Mouse (Mus musculus) left cerebral cortex, postnatal 14 days (tissue): ENCODE data around the gene Zbtb45. TPM values are rescaled to one million over a fixed set of nuclear protein-coding genes. Genes with fewer than 3 reads are reported as not detected.

ENCODE experiments used
- DNase-seq, 2 experiments: peaks; one replicate each; pipeline ENCODE4 v3.0.0; 2021 to 2022; ENCODE audit warnings: low spot score in 2 of 2, mixed read lengths in 1 of 2
- intact Hi-C: fragments of 180-260 bp; cut with DNase I; formaldehyde crosslinking; loops from one replicate; pipeline ENCODE4 v1.15.1; 2025
- total RNA-seq, 2 experiments: library from RNA; stranded (reverse); gene quantifications; 2 replicates each; pipeline ENCODE4 v1.2.3; 2021

Zbtb45 gene
- total RNA-seq, 2 experiments from 2014 or later: 33.3 to 35.6 TPM

DNA sequence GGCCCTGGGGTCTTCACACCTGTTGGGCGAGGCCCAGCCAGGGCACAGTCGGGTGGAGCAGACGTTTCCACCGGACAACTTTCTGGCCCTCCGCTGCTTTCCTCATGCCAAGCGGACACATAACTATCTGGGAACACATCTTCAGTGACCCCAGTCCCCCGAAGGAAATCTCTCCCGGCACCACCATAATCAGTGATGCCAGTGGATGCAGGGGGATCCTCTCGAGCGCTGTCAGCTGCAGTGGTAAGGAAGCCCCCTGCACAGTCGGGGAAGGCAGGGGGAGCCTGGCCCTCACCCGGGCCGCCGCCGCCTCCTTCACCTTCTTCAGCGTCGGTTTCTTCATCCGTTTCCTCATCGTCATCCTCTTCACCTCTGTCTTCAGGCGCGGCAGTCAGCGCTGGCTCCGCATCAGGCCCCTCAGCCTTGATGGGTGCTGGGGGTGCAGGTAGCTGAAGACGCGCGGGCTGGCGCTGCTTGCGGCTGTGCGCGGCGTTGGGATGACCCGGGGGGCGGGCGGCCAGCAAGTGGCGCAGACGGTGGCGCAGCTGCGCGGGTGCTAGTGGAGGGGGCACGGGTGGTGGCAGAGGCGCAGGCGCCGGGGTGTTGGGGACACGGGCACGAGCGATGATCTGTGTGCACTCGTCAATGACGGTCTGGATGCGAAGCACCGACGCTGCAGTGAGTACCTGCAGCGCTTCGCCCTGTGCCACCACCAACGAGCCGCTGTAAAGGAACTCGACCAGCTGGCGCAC lies 2.3 kb downstream of the Zbtb45 start:
- peak in 1 of 2 experiments; percentile 7 for DNase-seq
- intact Hi-C loops: loop anchor here (2.0 to 5.0 kb wide), 3 partner anchors 17 to 95 kb away; no protein-coding TSS in a partner anchor

DNA sequence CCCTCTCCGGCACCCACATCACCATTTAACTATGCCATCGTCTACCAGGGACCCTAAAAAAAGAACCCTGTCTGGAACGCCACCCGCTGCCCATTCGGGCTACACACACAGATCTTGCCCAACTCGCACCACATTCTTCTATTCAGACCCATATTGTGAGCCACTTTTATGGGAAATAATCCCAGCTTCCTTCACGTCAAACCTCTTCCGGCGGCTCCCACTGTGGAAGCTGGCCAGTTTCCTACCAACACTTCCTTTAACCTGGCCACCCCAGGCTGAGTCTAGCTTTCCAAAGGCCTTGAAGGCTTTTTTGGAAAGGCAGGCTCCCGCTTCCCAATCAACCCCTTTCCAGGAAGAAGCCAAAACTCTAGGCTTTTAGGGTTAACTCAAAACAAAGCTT lies 3.3 kb downstream of the Zbtb45 start:
- no peak for DNase-seq
- intact Hi-C loops: loop anchor here (5.0 kb wide), 1 partner anchor 94 kb away; no protein-coding TSS in a partner anchor

DNA sequence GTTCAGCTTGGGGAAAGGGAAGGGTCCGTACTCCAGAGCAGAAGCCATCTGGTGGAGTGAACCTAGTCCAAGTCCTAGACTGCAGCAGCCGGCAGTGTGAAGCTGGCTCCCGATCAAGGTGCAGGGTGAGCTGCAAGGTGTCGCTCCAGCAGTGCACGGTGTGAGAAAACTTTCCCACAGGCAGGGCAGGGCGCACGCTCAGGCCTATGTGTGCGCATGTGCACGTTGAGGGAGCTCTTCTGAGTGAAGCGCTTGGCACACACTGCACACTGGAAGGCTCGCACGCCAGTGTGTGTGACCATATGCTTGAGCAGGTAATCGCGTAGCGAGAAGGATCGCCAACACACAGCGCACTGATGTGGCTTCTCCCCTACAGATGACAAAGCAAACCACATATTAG lies 3.8 kb downstream of the Zbtb45 start:
- DNase-seq: no peak
- intact Hi-C loops: loop anchor here (5.0 kb wide), 1 partner anchor 94 kb away; no protein-coding TSS in a partner anchor

DNA sequence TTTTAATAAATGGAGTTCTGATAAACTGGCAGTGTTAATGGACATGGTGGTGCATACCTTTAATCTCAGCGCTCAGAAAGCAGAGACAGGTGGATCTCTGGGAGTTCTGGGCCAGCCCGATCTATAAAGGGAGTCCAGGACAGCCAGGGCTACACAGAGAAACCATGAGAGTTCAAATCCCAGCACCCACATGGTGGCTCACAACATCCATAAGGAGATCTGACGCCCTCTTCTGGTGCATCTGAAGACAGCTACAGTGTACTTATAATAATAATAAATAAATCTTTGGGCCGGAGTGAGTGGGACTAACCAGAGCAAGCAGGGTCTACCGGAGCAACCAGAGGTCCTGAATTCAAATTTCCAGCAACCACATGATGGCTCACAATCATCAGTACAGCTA lies 6.5 kb downstream of the Zbtb45 start:
- intact Hi-C loops: no loop called here
- DNase-seq: no peak

DNA sequence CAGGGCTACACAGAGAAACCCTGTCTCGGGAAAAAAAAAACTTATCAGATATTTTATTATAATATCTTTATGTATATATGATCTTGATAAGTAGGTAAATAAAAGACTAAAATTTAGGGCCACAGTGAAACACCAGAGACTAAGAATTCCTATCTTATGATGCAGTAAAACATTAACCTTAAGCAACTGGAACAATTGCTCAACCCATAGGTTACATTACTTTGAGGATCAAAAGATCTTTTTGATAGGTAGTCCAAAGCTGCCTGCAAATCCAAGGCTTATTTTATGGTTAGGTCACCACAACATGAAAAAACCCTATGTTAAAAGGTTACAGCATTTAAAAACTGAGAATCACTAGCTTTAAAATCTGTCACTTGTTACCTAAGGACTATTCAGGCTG lies 8.2 kb downstream of the Zbtb45 start:
- intact Hi-C loops: no loop called here
- DNase-seq: no peak

DNA sequence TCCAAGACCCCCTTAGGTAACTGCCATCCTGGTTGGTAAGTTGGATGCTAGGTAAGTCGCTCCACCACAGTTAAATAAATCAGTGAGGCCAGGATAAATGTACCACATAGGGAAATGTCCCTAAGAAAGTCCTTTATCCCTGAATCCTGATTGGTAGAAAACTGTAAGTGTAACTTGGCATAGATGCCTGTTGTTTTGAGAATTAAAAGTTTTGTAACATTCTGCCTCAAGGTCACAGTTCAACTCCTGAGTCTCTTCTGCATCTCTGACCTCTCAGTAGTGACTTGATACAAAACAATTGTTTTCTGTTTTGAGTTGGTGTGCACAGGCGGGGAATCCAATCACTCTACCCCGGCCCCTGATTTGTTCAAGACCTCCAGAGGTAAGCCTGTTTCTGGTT lies 11.0 kb downstream of the Zbtb45 start, which contains the start of gene Trim28:
Gene Trim28, plus strand, starts transcription at position 264 of the 400 bp plus-strand sequence.
- intact Hi-C loops: no loop called here
- no peak for DNase-seq

DNA sequence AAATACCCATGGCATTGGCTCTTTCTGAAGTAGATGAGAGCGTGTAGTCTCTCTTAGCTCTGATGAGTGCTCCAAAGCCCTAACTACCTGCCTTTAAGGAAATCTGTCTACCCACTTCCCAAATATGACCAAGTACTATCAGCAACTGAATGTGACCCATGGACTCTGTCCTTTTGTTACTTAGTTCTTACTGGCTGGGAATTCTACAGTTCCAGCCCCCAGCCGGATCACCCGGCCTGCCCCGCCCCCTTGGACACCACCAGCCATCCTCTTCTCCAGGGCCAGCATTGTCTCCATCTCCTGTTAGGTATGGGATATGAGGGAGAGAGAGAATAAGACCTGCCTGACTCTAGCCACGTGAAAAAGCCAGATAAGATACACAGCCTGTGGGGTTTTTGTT lies 11.8 kb downstream of the Zbtb45 start, which contains the start of gene Slc27a5:
Gene Slc27a5, minus strand, starts transcription at position 140 of the 400 bp plus-strand sequence.
- intact Hi-C loops: no loop called here
- DNase-seq: no peak

DNA sequence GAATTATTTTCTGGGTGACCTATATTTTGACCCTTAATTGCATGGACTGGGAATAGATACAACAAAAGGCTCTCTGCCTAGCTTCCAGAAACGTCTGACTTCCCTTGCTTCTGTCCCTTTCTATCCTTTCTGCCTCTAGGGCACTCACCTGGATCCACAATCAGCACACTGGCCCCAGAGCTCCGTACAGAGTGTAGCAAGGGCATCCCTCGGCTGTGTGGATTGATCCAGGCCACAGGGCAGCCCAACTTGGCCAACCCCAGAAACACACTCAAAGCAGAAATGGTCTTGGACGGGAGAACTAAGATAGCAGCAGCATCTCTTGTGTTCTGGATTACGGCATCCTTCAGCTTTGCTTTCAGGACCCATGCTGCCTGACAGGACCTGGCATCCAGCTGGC lies 12.6 kb downstream of the Zbtb45 start:
- no peak for DNase-seq
- intact Hi-C loops: no loop called here

DNA sequence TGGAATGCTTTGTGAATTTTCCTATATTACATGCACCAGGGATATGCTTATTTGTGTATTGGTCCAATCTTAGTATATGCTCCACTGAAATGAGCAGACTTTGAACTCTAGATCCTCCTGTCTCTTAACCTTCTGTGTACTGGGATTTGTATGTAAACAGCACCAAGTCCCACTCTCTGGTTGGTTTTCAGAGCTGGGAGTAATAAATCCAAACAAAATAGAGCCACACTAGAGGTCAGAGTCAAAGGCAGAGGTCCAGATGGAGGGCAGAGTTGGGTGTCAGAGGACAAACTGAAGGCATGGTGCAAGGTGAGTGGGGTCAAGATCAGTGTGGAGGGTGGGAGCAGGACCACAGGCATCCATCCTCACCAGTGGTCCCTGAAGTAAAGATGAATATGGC lies 14.0 kb downstream of the Zbtb45 start:
- intact Hi-C loops: no loop called here
- DNase-seq: no peak

DNA sequence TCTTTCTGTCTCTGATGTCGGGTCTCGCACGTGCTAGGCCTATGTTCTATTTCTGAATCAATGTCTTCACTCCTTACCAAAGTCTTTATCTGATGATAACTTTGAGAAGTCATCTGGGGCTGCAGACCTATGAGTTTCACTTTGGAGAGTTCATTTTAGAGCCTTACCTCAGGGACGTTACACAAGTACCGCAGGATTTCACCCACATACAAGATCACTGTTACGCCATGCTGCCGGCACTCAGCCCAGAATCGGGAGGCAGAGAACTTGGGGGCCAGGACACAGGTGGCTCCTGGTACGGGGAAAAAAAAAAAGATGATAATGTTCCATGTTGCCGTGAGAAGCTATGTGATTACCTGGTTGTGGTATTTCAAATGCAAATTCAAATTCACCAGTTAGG lies 16.7 kb downstream of the Zbtb45 start:
- intact Hi-C loops: no loop called here
- DNase-seq: no peak

DNA sequence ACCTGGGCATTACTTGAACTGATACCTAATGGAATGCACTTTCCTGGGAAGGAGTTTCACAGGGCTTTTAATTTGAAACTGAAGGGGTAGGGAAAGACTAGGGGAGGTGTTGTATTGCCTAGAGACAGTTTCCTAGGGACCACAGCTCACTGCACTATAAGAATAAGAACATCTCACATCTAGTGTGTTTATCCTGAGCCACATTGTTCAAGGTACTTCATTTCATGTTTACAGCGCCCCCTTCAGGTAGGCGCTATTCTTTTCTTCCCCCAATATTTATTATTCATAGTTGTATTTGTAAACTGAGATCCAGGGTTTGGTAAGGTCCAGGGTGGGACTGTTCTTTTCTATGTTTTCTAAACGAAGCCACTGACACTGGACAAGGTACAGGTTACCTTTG lies 17.6 kb downstream of the Zbtb45 start:
- DNase-seq: no peak
- intact Hi-C loops: no loop called here

DNA sequence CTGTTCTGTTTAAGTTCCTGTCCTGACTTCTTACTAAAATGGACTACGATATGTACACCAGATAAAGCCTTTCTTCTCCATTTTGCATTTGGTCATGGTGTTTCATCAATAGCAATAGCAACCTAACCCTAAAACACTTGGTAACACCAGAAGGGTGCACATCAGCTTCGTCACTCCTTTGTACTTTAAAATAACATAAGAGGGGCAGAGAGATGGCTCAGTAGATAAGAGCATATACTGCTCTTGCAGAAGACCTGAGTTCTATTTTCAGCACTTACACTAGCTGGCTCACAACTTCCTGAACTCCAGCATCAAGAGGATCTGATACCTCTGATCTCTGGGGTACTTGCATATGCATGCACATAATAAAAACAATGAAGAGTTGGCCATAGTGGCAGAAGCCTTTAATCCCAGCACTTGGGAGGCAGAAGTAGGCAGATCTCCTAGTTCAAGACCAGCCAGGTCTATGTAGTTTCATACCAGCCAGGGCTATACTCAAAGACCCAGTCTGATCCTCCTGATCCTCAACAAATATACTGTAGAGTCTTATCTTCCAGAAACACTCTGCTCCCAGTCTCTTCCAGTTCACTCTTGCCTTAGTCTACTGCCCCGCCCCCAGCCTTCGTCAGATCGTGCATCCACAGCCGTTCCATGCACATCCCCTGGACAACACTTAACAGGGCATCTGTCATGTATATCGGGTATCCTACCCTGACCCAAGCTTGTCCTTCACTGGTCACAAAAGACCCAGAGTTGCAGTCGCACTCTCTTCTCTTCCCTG lies 22.2 kb downstream of the Zbtb45 start:
- no peak for DNase-seq
- intact Hi-C loops: no loop called here

DNA sequence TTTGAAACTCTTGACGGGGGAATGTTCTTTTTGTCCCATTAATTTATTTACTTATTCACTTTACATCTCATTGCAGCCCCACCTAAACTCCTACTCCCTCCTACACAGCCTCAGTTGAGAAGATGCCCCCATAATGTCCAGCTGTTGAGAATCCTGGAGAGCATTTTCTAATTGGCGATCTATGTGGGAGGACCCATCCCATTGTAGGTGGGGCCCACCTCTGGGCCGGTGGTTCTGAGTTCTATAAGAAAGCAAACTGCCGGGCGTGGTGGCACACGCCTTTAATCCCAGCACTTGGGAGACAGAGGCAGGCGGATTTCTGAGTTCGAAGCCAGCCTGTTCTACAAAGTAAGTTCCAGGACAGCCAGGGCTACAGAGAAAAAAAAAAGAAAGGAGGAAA lies 22.9 kb downstream of the Zbtb45 start:
- intact Hi-C loops: no loop called here
- DNase-seq: no peak

DNA sequence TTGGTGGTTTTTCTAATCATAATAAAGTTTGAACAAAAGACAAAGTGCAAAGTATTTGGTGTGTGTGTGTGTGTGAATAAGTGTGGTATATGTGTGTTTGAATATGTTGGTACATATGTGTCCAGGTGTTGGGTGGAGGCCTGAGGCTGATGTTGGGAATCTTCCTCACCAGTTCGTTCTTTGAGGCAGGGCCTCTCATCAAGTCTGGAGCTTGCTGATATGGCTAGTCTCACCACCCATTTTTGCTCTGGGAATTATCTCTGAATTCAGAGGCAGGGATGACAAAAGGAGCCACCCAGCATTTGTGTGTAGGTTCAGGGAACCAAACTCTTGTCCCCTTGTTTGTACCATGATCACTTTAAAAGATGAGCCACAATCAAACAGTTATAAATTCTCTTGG lies 24.1 kb downstream of the Zbtb45 start:
- intact Hi-C loops: no loop called here
- DNase-seq: no peak

DNA sequence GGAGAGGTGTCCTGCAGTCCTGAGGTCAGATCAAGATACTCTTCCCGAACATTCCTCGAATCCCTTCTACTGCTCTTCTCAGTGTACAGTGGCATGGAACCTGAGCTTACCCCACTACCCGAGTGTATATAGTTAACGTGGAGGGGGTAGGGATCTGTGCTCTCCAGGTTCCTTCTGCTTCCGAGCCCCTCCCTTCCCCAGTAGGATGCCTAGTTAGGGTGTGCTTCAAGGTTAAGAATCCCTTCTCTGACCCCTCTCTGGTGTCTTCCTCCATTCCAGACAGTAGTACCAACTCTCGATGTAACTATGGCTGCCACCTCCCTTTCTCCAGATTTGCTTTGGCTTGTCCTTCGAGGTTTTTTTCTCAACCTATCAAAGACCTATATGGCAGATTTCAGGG lies 29.5 kb downstream of the Zbtb45 start:
- no peak for DNase-seq
- intact Hi-C loops: no loop called here

DNA sequence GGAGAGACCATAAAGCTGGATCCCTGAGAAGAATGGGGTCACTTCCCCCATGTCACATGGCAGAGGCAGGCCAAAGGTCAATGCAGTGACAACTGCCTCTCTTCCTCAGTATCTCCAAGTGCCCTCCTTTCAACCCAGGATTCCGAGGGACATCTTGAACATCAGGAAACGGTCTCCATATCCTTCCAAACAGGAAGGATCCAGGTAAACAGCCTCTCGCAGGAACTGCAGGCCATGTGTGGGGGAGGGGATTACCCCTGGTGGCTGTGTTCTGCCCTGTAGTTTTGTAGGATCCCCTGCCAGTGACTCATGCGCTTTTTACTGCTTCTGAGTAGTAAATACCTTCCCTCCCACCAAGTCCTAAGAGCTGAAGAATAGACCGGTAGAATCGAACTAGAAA lies 30.1 kb downstream of the Zbtb45 start:
- intact Hi-C loops: no loop called here
- no peak for DNase-seq

DNA sequence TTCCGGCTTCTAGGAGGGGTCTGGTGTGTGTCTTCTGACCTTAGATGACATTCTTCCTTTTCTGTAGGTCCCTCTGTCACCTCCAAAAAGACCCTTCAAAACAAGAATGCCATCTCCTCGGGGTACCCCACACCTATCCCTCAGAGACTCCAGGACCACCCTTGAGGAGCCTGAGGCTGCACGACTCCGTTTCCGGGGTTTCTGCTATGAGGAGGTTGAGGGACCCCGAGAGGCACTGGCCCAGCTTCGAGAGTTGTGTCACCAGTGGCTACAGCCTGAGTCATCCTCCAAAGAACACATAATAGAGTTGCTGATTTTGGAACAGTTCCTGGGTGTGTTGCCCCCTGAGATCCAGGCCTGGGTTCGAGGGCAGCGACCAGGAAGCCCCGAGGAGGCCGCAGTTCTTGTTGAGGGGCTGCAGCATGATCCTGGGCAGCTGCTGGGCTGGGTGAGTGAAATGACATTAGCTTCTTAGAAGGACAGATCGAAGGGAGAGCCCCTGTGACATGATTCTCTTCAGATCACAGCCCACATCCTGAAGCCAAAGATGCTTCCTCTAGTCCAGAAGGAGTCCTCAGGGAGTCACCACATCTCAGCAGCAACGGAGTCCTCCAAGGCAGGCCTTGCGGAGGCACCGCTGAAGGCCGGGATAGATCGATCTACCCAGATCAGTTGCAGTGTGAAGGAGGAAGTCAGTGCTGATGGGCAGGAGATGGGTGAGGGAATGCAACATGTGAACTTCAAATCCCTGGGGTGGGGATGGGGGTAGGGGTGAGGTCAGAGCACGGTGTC lies 30.7 kb downstream of the Zbtb45 start:
- no peak for DNase-seq
- intact Hi-C loops: no loop called here

DNA sequence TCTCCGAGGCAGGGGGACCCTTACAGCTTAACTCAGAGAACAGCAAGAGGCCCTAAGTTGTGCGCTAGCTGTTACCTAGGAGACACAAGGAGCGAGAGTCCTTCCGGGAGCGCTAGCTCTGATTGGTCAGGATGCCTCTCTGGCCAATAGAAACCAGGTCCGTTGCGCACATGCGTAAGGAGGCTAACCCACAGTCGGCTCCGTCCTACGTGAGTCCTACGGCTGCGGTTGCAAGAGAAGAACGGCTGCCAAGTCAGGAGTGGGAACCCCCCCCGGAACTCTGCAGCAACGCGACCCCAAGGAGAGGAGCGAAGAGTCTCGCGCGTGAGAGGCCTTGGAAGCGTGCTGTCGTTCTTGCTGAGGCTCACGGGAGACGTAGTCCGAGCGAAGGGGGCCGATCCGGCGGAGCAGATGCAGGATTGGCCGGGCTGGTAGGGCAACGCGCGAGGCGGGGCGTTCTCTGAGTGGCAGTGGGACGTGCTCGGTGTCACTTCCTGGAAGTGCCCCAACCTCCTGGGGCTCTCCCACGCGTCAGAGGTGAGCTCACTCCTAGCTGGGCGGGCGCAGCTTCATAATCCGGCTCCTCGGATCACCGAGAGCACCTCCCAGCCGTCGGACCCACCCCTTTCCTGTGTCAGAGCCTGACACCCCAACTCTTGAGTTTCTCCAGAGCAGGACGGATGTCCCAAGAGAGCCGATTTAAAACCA lies 32.0 kb downstream of the Zbtb45 start, which contains the start of gene Zfp446:
Gene Zfp446, plus strand, starts transcription at position 167 of the 708 bp plus-strand sequence.
- peak; percentile 99 for DNase-seq
- intact Hi-C loops: no loop called here

DNA sequence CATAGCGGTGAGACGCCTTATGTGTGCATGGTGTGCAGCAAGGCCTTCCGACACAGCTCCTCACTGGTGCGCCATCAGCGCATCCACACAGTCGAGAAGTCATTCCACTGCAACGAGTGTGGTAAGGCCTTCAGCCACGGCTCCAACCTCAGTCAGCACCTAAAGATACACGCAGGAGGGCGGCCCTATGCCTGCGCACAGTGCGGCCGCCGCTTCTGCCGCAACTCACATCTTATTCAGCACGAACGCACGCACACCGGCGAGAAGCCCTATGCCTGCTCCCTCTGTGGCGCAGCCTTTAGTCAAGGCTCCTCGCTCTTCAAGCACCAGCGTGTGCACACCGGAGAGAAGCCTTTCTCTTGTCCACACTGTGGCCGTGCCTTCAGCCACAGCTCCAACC lies 38.9 kb downstream of the Zbtb45 start:
- intact Hi-C loops: no loop called here
- DNase-seq: no peak
